Mouse (Mus musculus) monocyte, adult 5-6 weeks (primary cell): ENCODE measurements at regions not wholly inside any gene's neighbourhood (a gene's known extent, or its start where the extent isn't known, plus 50 kb on each side); places are given as distances from the start of the nearest gene placed in this dataset.
"Not testable (repeated sequence)": the region's sequence is repeated elsewhere in the genome, so short reads cannot be mapped to it uniquely, and the experiment has no call there.

Experiments used
- ATAC-seq: fragments of 153-309, 156-312 bp; replicated peaks from 2 replicates; pipeline ENCODE4 v1.8.0; 2017; ENCODE audit warnings: mild to moderate bottlenecking; ENCODE audit not compliant: low TSS enrichment, insufficient number of reproducible peaks, severe bottlenecking, poor library complexity, low FRiP score

DNA sequence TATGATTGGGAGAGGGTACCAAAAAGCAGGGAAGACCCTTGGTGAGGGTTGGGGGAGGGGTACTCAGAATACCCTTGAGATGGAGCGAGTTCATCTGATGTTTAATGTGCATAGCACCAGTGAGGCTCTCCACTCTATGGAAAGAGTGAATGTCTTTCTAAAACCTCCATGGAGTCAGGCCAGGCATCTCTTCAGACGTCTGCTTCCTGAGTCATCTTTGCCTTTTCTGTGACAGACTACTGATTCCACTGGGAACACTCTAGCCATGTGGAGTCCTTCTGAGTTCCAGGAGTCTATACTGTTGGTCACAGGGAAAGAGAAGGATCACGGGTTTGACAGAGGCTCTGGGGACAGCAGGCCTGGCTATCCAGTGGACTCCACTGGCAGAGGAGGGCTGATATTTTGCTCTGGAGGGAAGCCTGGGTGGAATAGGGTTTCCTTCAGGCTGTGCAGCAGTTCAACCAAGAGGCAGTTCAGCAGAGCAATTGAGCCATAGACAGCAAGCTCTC, 169.9 kb downstream of the Bcl2l11 start:
- no peak for ATAC-seq

- not testable (repeated sequence) for ATAC-seq
Measured at GRCm38 (mm10) chr2:128296423-128296822, 170.6 kb downstream of the Bcl2l11 start.

- peak; percentile 57; the same call in 1 of the 2 replicates for ATAC-seq
Measured at GRCm38 (mm10) chr2:128296897-128297296, 171.1 kb downstream of the Bcl2l11 start.

GRCm38 (mm10) chr2:128297821-128298220, 172.0 kb downstream of the Bcl2l11 start:
- ATAC-seq: no peak

GRCm38 (mm10) chr2:128298996-128299395, 173.2 kb downstream of the Bcl2l11 start:
- ATAC-seq: no peak

DNA sequence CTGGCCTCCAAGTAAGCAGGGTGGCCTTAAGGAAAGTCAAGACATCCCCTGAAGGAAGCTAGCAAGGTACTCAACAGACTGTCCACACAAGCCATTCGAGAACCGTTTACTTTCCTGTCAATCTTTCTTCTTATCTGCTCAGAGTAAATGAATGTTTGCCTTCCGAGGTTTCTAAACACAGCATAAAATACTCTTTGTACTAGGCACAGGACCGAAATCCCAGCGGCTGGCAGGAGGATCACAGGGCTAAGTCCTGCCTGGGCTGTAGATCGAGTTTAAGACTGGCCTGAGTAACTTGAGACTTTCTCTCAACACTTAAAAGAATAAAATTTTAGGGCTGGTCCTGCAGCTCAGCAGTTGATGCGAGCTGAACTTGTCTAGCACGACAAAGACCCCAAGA, 175.9 kb downstream of the Bcl2l11 start:
- ATAC-seq: no peak

GRCm38 (mm10) chr2:128304063-128304712, 178.3 kb downstream of the Bcl2l11 start:
- no peak for ATAC-seq

GRCm38 (mm10) chr2:128306693-128307092, 180.9 kb downstream of the Bcl2l11 start:
- ATAC-seq: no peak

DNA sequence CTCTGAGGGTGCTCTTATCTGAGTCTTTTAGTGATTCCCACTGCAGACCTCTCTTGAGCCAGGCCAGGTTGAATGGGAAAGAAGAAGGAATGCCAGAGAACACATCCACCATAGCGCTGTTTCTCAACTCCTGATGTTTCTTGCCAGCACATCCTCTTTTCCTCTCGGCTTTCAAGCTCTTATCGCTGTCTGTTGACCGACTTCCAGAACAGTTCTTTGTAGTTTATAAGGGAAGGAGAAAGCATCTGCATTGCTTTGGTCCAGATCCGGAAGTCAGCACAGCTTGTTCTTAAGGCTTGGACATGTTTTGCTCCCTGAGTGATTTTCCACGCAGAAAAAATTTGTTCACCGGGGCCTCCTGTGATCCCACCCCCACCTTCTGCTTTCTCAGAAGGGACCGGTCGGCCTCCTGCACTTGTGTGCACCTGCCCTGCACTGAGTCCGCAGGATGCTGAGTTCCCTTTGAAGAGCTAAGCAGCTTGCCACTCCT, 183.7 kb downstream of the Bcl2l11 start:
- no peak for ATAC-seq

DNA sequence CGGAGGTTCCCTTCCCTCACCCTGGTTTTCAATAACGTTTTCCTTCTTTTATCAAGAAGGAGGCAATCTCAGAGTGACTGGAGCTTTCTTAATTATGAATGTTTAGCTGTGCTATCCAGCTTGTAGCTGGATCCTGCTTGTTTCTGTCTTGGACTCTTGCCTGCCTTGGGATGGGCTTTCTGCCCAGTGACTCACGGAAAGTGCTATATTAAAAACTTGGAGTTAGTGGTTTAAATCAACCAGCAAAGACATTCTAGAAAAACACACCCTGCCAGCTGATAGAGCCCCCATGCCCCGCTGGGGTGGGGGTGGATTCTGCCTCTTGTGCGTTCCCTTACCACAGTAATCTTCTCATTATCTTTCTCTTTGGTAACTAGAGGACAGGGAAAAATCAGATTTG, 184.2 kb downstream of the Bcl2l11 start:
- no peak for ATAC-seq

DNA sequence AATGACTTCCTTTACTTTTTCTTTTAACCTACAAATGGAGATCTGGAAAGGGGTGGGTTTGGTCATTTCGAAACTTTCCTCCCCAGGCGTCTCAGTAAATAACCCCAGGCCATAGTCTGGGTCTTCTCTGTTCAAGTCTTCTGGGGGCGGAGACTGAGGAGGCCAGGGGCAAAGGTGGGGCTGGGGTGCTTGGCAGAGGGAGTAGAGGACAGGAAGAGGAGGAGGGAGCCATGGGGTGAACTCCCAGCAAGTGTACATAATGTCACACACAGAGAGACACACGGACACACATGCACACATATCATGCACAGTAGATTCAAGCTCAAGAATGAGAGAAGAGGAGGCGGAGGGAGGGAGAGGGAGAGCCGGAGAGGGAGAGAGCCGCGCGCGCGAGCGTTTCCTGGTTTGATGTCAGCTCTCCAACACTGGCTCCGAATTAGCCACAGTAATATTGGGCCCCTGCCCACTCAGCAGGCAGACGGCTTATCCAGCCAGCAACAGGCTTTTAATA, 186.3 kb downstream of the Bcl2l11 start:
- peak; percentile 50; the same call in 1 of the 2 replicates for ATAC-seq

GRCm38 (mm10) chr2:128312659-128313581, 187.1 kb downstream of the Bcl2l11 start:
- ATAC-seq: no peak

DNA sequence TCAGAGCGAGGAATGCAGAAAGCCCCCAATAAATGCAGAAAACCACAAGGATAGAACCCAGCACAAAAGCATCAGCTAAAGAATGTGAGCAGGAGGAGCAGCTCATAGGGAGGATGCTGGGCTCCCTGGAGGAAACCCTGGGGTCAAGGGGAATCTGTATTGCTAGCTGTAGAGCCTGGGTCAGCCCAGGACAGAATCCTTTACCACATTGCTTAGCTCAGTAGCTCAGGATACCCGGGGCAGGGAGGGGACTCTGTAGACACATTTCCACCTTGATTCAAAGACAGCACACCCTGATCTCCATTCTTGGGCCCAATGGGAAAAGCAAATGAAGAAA, 187.7 kb downstream of the Bcl2l11 start:
- ATAC-seq: no peak

DNA sequence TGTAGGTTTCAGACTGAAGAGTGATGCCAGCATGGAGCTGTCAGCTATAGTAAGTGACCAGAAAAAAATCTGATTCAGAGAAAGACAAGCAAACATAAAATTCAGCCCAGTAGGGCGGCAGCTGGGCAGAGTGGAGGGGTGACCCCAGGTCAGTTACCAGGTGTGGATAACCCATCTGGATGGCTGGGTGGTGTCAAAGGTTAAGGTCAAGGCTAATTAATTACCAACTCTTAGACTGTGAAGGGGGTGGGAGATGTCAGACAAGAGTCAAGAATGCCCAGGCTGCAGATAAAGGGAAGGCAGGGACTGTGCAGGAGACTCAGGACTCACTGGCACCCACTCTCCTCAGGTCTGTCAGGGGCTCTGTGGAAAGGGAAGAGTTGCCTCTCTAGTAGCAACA, 188.1 kb downstream of the Bcl2l11 start:
- ATAC-seq: no peak

DNA sequence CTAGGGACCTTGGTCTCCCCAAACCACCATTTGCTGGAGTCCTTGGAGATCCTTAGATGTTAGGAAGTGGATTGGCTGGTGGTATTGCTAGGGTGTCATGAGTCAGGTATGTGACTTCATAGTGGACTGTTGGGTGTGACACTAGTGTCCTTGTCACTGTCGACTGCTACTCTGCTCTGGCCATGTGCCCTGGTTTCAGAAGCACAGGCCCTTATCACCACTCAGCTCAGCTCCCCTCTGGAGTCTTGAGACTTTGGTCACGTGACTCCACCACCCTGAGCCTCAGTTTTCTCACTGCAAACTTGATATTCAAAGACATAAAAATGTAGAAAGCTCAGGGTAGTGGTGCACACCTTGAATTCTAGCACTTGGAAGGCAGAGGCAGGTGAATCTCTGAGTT, 190.7 kb downstream of the Bcl2l11 start:
- no peak for ATAC-seq

DNA sequence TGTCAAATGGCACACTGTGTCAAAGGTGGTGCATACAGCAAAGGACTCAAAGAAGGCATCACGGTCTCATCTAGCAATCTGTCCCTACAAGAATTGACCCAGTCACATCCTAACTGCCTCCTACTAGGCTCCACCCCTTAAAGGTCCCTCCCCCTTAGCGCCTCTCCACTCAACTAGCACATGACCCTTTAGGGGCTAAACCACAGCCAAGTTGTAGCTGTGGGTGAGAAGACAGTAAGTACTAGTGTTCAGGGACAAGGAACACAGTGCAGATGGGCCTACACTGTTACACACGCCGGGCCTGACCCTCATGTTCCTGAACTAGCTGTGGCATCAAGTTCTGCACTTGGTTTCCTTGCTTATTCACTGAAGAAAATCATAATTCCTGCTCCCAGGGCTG, 192.4 kb downstream of the Bcl2l11 start:
- ATAC-seq: peak; percentile 84

DNA sequence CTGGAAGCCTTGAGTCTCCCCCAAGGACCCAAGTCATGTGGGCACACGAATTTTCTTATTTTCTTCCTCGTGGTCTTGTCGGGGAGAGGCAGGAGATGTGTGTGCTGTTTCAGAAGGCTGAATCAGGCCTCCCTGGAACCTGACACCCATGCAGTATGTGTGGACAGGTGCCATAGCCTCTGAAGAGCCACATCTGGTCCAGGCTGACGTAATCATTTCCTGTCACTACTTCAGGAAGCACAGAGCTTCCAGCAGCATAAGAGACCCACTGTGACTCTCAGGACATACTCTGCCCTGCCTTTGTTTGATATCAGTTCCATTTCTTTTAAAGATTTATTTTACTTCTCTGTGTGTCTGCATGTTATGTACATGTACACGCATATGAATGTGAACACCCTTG, 193.1 kb downstream of the Bcl2l11 start:
- peak; percentile 51; the same call in 1 of the 2 replicates for ATAC-seq

DNA sequence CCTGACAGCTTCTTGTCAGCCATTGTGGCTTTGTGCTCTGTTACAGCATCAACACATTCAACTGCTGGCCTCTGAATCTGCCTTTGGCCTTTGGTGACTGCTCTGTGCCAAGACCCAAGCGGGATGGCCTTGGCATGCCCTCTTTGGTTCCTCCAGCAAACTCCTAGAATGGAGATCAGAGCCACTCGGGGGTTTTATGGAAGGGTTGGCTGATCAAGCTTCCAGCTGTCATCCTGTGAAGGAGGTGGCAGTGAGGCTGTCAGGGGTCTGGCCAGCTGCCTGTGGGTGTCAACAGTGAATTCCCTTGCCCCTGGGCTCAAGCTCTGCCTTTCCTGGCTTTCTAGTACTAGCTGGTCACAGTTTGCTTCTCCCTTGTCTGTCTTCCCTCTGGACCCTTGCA, 195.6 kb downstream of the Bcl2l11 start:
- ATAC-seq: no peak

DNA sequence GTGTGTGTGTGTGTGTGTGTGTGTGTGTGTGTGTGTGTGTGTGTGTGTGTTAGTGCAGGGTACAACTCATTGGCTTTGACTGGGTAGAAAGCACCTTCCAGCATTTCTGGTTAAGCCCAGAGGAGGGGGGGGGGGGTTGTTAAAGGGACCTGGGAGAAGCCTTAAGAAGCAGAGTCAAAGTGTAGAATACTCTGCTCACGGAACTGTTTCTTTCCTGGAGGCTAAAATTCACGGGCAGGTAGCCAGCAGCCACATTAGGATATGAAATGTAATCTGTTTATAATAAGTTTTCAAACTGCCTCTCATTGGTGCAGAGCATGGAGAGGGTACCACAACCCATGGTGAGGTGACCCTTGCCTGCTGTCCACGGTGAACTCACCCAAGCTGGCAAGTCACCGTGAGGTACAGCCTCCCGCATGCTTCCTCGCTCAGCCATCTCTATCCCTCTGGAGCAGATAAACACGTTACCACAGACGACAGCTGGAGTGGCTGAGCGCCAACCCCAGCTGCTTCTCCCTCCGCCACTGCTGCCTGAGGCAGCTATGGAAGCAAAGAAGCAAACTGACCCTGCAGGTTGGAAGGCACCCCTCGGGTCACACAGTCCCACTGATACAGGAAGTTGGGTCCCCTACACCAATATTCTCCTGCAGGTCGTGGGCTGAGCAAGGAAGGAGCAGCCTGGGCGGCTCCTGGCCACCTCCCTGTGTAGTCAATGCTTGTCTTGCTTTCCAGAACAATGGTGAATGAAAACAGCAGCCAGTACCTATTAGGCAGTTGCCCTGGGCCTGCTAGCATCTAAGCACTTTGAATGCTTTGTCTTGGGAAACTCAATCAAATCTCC, 198.6 kb downstream of the Bcl2l11 start:
- no peak for ATAC-seq
